Mouse (Mus musculus): Measurements from ENCODE around the gene Banp. TPM values are rescaled to one million over a fixed set of nuclear protein-coding genes. Genes with fewer than 3 reads are reported as not detected.

Gene Banp
- polyA plus RNA-seq, 1 experiment from 2014 or later: 53.1 TPM

DNA sequence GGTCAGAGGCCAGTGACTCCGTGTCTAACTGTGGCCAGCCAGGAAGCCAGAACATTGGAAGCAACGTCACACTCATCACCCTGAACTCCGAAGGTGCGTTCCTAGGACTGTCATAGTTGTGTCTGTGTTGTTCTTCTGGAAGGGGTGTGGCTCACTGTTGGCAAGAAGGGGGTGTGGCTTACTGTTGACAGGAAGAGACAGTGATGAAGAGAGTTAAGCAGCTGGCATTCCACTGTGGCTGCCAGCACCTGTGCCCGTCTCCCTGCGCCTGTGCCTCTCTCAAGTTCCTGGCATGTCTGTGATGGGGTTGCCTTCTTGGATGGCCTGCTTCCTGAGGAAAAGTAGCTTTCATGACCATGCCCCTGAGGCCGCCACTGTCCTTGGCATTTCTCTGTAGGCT is 42.1 kb downstream of the Banp start:
- no peak overlapping the region for H3K9ac ChIP-seq (ENCODE audit: low read length)
- ATAC-seq (replicated peaks; ENCODE audit: low FRiP score) (no peak), DNase-seq (ENCODE audit: low spot score) (no peak)
- no peak overlapping the region for H3K27ac ChIP-seq (ENCODE audit: low read depth, low read length)
- WGBS: 93% methylated on average over 7 of the region's 7 CpGs
- H3K9me3 ChIP-seq (ENCODE audit: control insufficient read depth, low read length): no peaks in the 10 kb centered on the region
- no peaks in the 10 kb centered on the region for H3K4me1 ChIP-seq (replicated peaks; ENCODE audit: control insufficient read depth, insufficient read depth, low read length)
- H3K4me2 ChIP-seq (ENCODE audit: low read depth, low read length, severe bottlenecking): no peak overlapping the region
- no peaks in the 10 kb centered on the region for H3K27me3 ChIP-seq (ENCODE audit: control insufficient read depth, insufficient read depth, low read length)
- no peaks in the 10 kb centered on the region; the same call in 1 of the 2 replicates for H3K36me3 ChIP-seq (ENCODE audit: control insufficient read depth, insufficient read depth, low read length)
- H3K4me3 ChIP-seq (ENCODE audit: low read depth, low read length): no peak overlapping the region

DNA sequence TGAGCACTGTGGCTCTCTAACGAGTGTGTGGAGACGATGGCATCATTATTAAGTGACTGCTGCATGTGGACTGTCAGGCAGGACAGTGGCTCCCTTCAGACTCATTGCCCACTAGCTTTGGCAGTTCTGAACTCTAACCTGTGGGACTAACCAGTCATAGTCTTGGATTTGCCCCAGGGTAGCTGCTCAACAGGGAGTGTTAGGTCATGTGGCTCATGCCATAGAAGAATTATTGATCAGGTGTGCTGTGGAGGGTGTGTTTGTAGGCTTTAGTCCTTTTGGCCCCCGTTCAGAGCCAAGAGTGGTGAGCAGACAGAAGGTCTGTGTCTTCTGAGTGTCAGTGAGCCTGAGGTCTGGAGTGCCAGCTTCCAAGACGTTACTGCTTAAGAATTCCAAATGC is 43.4 kb downstream of the Banp start:
- ATAC-seq (replicated peaks; ENCODE audit: low FRiP score) (no peak), DNase-seq (ENCODE audit: low spot score) (no peak)
- no peaks in the 10 kb centered on the region for H3K9me3 ChIP-seq (ENCODE audit: control insufficient read depth, low read length)
- no peaks in the 10 kb centered on the region for H3K27me3 ChIP-seq (ENCODE audit: control insufficient read depth, insufficient read depth, low read length)
- H3K27ac ChIP-seq (ENCODE audit: low read depth, low read length): no peak overlapping the region
- WGBS: 90% methylated on average over 4 of the region's 4 CpGs
- H3K36me3 ChIP-seq (ENCODE audit: control insufficient read depth, insufficient read depth, low read length): no peaks in the 10 kb centered on the region; the same call in 1 of the 2 replicates
- no peaks in the 10 kb centered on the region for H3K4me1 ChIP-seq (replicated peaks; ENCODE audit: control insufficient read depth, insufficient read depth, low read length)
- no peak overlapping the region for H3K4me2 ChIP-seq (ENCODE audit: low read depth, low read length, severe bottlenecking)
- no peak overlapping the region for H3K9ac ChIP-seq (ENCODE audit: low read length)
- no peak overlapping the region for H3K4me3 ChIP-seq (ENCODE audit: low read depth, low read length)

DNA sequence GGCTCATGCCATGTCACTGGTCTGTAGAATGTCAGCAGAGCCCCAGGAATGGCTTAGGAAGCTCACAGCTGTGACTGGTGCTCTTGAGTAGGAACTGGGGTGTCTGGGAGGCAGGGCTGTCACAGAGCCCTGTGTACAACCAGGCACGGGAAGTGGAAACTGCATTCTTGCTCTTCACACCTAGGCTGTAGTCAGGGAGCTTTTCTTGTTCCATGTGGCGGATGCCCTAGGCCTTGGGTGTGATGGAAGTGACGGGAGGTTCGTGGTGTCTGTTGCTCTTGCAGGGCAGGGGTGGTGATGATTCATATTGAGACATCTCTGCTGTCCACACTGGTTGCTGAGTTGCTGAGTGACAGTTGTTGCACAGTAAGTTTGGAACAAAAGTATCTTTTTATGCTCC is 45.6 kb downstream of the Banp start:
- Histone ChIP-seq H3K27ac (ENCODE audit: low read depth, low read length) (no peak overlapping the region), H3K36me3 (ENCODE audit: control insufficient read depth, insufficient read depth, low read length) (no peaks in the 10 kb centered on the region; the same call in 1 of the 2 replicates), H3K4me2 (ENCODE audit: low read depth, low read length, severe bottlenecking) (no peak overlapping the region), H3K9ac (ENCODE audit: low read length) (no peak overlapping the region), H3K27me3 (ENCODE audit: control insufficient read depth, insufficient read depth, low read length) (no peaks in the 10 kb centered on the region), H3K9me3 (ENCODE audit: control insufficient read depth, low read length) (no peaks in the 10 kb centered on the region), H3K4me1 (replicated peaks; ENCODE audit: control insufficient read depth, insufficient read depth, low read length) (no peaks in the 10 kb centered on the region), H3K4me3 (ENCODE audit: low read depth, low read length) (no peak overlapping the region)
- no peak for DNase-seq (ENCODE audit: low spot score)
- WGBS: 93% methylated on average over 4 of the region's 4 CpGs
- no peak for ATAC-seq (replicated peaks; ENCODE audit: low FRiP score)

DNA sequence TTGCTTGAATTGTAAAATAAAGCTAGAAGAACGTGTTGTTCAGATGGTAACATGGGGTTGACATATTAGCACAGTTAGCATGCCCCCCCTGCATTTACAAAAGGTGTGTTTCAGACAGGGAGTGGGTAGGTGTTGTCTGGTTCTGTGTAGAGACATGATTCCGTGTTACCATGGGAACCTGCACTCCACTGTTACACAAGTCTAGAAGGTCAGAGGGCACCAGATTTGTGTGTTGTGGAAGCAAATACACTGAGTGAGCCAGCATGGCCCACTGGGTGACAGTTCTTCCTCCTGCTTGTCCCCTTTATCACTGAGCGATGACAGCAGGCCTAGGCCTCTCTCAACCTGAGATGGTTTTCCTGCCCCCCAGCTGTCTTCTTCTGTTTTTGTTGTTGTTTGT is 46.3 kb downstream of the Banp start:
- Histone ChIP-seq H3K9ac (ENCODE audit: low read length) (no peak overlapping the region), H3K4me1 (replicated peaks; ENCODE audit: control insufficient read depth, insufficient read depth, low read length) (no peaks in the 10 kb centered on the region), H3K27me3 (ENCODE audit: control insufficient read depth, insufficient read depth, low read length) (no peaks in the 10 kb centered on the region), H3K36me3 (ENCODE audit: control insufficient read depth, insufficient read depth, low read length) (no peaks in the 10 kb centered on the region; the same call in 1 of the 2 replicates), H3K4me2 (ENCODE audit: low read depth, low read length, severe bottlenecking) (no peak overlapping the region), H3K9me3 (ENCODE audit: control insufficient read depth, low read length) (no peaks in the 10 kb centered on the region), H3K4me3 (ENCODE audit: low read depth, low read length) (no peak overlapping the region), H3K27ac (ENCODE audit: low read depth, low read length) (no peak overlapping the region)
- ATAC-seq (replicated peaks; ENCODE audit: low FRiP score): no peak
- no peak for DNase-seq (ENCODE audit: low spot score)
- WGBS: 89% methylated on average over 3 of the region's 3 CpGs

DNA sequence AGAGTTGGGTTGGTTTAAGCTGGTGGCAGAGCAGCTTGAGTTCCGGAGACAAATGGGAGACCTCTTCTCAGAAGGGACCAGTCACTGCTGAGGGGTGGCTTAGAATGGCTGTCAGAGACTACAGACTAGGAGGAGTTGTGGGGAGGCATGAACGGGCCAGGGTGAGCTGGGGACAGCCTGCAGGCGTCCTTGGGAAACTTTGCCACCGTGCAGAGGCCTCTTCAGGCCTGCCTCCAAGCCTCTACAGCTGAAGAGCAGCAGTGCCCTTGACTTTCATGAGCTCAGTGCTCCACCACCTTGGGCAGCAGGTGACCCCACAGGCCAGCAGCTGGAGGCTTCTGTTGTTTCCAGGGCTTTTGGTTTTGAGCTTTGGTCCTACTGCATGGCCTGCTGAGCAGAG is 49.1 kb downstream of the Banp start:
- 89% methylated on average over 4 of the region's 4 CpGs for WGBS
- Histone ChIP-seq H3K27me3 (ENCODE audit: control insufficient read depth, insufficient read depth, low read length) (no peaks in the 10 kb centered on the region), H3K27ac (ENCODE audit: low read depth, low read length) (no peak overlapping the region), H3K4me2 (ENCODE audit: low read depth, low read length, severe bottlenecking) (no peak overlapping the region), H3K9me3 (ENCODE audit: control insufficient read depth, low read length) (no peaks in the 10 kb centered on the region), H3K36me3 (ENCODE audit: control insufficient read depth, insufficient read depth, low read length) (no peaks in the 10 kb centered on the region; the same call in 1 of the 2 replicates), H3K4me3 (ENCODE audit: low read depth, low read length) (no peak overlapping the region), H3K9ac (ENCODE audit: low read length) (no peak overlapping the region), H3K4me1 (replicated peaks; ENCODE audit: control insufficient read depth, insufficient read depth, low read length) (no peaks in the 10 kb centered on the region)
- DNase-seq (ENCODE audit: low spot score): no peak
- no peak for ATAC-seq (replicated peaks; ENCODE audit: low FRiP score)

DNA sequence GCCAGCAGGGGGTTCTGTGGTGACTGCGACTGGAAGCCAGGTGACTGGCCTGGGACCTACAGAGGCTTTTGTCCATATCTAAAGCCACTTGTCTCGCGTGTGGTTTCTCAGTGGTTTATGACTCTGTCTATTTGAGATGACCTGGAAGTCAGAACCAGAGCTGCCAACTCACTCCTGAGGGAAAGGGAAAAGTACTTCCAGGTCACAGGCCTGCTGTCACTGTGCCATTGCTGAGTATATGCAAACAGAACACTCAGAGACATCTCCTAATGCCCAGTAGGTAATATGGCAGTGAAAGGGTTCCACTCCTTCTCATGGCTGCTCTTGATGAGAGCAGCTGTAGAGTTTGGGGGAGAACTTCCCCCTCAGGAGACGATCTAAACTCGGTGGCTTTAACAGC is 49.7 kb downstream of the Banp start:
- Histone ChIP-seq H3K4me1 (replicated peaks; ENCODE audit: control insufficient read depth, insufficient read depth, low read length) (no peaks in the 10 kb centered on the region), H3K4me3 (ENCODE audit: low read depth, low read length) (no peak overlapping the region), H3K27ac (ENCODE audit: low read depth, low read length) (no peak overlapping the region), H3K27me3 (ENCODE audit: control insufficient read depth, insufficient read depth, low read length) (no peaks in the 10 kb centered on the region), H3K36me3 (ENCODE audit: control insufficient read depth, insufficient read depth, low read length) (no peaks in the 10 kb centered on the region; the same call in 1 of the 2 replicates), H3K9ac (ENCODE audit: low read length) (no peak overlapping the region), H3K9me3 (ENCODE audit: control insufficient read depth, low read length) (no peaks in the 10 kb centered on the region), H3K4me2 (ENCODE audit: low read depth, low read length, severe bottlenecking) (no peak overlapping the region)
- 94% methylated on average over 5 of the region's 5 CpGs for WGBS
- DNase-seq (ENCODE audit: low spot score): no peak
- ATAC-seq (replicated peaks; ENCODE audit: low FRiP score): no peak

DNA sequence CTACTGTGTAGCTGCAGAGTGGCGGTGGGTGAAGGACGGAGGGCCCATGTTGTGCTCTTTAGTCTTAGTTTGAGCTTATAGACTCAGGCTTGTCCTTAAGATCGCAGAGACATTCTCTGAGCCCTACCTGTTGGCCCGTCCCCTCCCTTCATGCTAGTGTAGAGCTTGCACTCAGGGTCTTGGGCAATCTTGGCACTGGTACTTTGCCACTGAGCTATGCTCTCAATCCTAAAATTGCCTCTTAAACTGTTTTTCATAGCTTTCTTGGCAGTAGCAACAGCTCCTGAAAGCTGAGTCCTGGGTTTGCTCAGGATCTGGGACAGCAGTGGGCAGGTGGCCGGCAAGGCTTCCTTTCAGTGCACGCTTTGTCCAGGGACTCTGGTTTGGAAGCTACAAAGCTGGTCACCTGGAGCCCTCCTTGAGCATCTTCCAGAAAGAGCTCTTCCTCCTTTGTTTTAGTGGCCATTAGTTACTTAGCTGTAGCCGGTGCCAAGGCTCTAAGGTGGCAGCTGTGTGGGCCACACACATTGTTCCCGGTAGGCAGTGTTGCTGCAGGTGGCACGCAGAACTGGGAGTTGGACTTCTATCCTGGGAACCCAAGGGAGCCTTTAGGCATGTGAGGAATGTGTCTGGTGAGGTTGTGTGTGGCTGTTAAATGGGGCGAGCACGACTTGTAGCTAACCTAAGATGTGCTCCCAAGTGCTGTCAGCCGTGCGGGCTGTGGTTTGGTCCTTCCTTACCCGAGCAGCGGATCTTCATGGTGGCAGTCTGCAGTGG is 52.0 kb downstream of the Banp start:
- no peak overlapping the region for H3K9ac ChIP-seq (ENCODE audit: low read length)
- no peak for ATAC-seq (replicated peaks; ENCODE audit: low FRiP score)
- H3K36me3 ChIP-seq (ENCODE audit: control insufficient read depth, insufficient read depth, low read length): no peaks in the 10 kb centered on the region; the same call in 1 of the 2 replicates
- H3K4me3 ChIP-seq (ENCODE audit: low read depth, low read length): no peak overlapping the region
- 96% methylated on average over 15 of the region's 15 CpGs for WGBS
- H3K4me2 ChIP-seq (ENCODE audit: low read depth, low read length, severe bottlenecking): no peak overlapping the region
- H3K9me3 ChIP-seq (ENCODE audit: control insufficient read depth, low read length): no peaks in the 10 kb centered on the region
- no peak overlapping the region for H3K27ac ChIP-seq (ENCODE audit: low read depth, low read length)
- no peaks in the 10 kb centered on the region for H3K4me1 ChIP-seq (replicated peaks; ENCODE audit: control insufficient read depth, insufficient read depth, low read length)
- H3K27me3 ChIP-seq (ENCODE audit: control insufficient read depth, insufficient read depth, low read length): no peaks in the 10 kb centered on the region
- DNase-seq (ENCODE audit: low spot score): no peak

DNA sequence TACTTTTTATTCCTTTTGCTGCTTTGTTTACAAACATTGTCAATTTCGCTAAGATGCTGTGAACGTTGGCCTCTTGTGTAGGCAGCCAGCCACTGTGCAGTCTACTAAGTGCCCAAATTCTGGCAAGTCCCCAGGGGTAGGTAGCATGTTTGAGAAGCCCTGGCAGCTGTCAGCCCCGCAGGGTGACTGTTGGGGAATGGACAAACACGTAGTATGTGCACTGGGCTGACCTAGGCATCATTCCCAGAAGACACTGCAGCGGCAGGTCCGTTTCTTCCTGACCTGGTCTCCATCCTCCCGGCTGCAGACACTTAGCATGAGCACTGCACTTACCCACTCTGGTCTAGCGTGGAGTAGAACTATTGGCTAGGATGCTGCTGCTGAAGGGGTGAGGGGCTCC is 54.1 kb downstream of the Banp start:
- H3K36me3 ChIP-seq (ENCODE audit: control insufficient read depth, insufficient read depth, low read length): peaks cover 4% of the 10 kb centered on the region; the same call in 1 of the 2 replicates
- no peak overlapping the region for H3K4me2 ChIP-seq (ENCODE audit: low read depth, low read length, severe bottlenecking)
- H3K4me3 ChIP-seq (ENCODE audit: low read depth, low read length): no peak overlapping the region
- DNase-seq (ENCODE audit: low spot score) (no peak), ATAC-seq (replicated peaks; ENCODE audit: low FRiP score) (no peak)
- H3K4me1 ChIP-seq (replicated peaks; ENCODE audit: control insufficient read depth, insufficient read depth, low read length): no peaks in the 10 kb centered on the region
- H3K27ac ChIP-seq (ENCODE audit: low read depth, low read length): no peak overlapping the region
- H3K9me3 ChIP-seq (ENCODE audit: control insufficient read depth, low read length): no peaks in the 10 kb centered on the region
- H3K9ac ChIP-seq (ENCODE audit: low read length): no peak overlapping the region
- no peaks in the 10 kb centered on the region for H3K27me3 ChIP-seq (ENCODE audit: control insufficient read depth, insufficient read depth, low read length)
- WGBS: 93% methylated on average over 8 of the region's 8 CpGs

DNA sequence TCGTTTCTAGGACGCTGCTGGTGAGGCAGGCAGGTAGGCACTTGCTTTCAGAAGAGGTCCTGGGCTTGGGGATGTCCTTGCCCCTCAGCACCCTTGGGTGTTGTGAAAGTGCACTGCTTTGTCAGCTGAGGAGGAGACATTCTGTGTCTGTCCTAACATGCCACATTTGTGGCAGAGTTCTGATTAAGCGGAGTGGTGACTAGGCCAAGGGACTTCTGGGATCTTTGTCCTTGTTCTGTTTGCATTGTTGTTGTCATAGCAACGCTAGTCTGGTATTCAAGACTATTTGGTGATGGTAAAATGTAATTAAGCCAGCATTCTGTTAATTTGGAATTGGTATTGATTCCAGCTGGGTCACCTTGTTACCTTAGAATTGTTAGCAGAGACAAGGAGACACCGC is 54.6 kb downstream of the Banp start:
- Histone ChIP-seq H3K27ac (ENCODE audit: low read depth, low read length) (no peak overlapping the region), H3K4me3 (ENCODE audit: low read depth, low read length) (no peak overlapping the region), H3K9ac (ENCODE audit: low read length) (no peak overlapping the region), H3K4me1 (replicated peaks; ENCODE audit: control insufficient read depth, insufficient read depth, low read length) (no peaks in the 10 kb centered on the region), H3K4me2 (ENCODE audit: low read depth, low read length, severe bottlenecking) (no peak overlapping the region), H3K36me3 (ENCODE audit: control insufficient read depth, insufficient read depth, low read length) (peaks cover 4% of the 10 kb centered on the region; the same call in 1 of the 2 replicates), H3K27me3 (ENCODE audit: control insufficient read depth, insufficient read depth, low read length) (no peaks in the 10 kb centered on the region), H3K9me3 (ENCODE audit: control insufficient read depth, low read length) (no peaks in the 10 kb centered on the region)
- ATAC-seq (replicated peaks; ENCODE audit: low FRiP score): no peak
- DNase-seq (ENCODE audit: low spot score): no peak
- WGBS: 84% methylated on average over 5 of the region's 5 CpGs
